Mouse (Mus musculus) CH12.LX (cell line): ENCODE data around the gene Tbc1d16. TPM values are rescaled to one million over a fixed set of nuclear protein-coding genes. Genes with fewer than 3 reads are reported as not detected.
"Not testable (repeated sequence)": the region's sequence is repeated elsewhere in the genome, so short reads cannot be mapped to it uniquely, and the experiment has no call there.

ENCODE experiments used
- DNase-seq: peaks from one replicate; pipeline ENCODE4 v3.0.0-alpha.2; 2013; ENCODE audit errors: extremely low read depth
- H3K27ac ChIP-seq: 2 replicates; pipeline ENCODE4 v1.5.1; 2012; ENCODE audit warnings: low read depth, mild to moderate bottlenecking, control low read depth, moderate library complexity; ENCODE audit not compliant: insufficient read depth
- H3K27me3 ChIP-seq: replicated peaks from 2 replicates; pipeline ENCODE3; 2012; ENCODE audit warnings: inconsistent platforms
- H3K36me3 ChIP-seq, 2 experiments: replicated peaks in 1 of 2; 2 replicates each; pipeline versions ENCODE3 to v1.6.1; 2012; ENCODE audit warnings: inconsistent platforms in 1 of 2, low read length in 1 of 2, mild to moderate bottlenecking in 1 of 2, mixed read lengths in 1 of 2, moderate library complexity in 1 of 2; ENCODE audit not compliant: control insufficient read depth in 1 of 2, insufficient read depth in 1 of 2
- H3K4me1 ChIP-seq, 2 experiments: 2 replicates each; pipeline ENCODE4 v1.6.1; 2012; ENCODE audit warnings: inconsistent platforms in 1 of 2, moderate library complexity in 1 of 2; ENCODE audit not compliant: insufficient read depth in 2 of 2, control insufficient read depth in 1 of 2
- H3K4me2 ChIP-seq: 2 replicates; pipeline ENCODE4 v1.6.1; 2012; ENCODE audit warnings: low read depth, mild to moderate bottlenecking, control low read depth; ENCODE audit not compliant: poor library complexity, insufficient read depth, severe bottlenecking
- H3K4me3 ChIP-seq, 3 experiments: fragments of 150-350 bp in 1 of 3; sonication (generic) in 1 of 3; replicated peaks in 1 of 3; 2 replicates each; pipeline versions ENCODE3 to v1.5.1; 2011 to 2012; ENCODE audit warnings: low read depth in 2 of 3, low read length in 2 of 3, mild to moderate bottlenecking in 2 of 3, moderate library complexity in 2 of 3, control low read depth in 1 of 3, improper control_type of control experiment in 1 of 3, inconsistent platforms in 1 of 3, mixed read lengths in 1 of 3; ENCODE audit not compliant: poor library complexity in 1 of 3
- H3K79me2 ChIP-seq: replicated peaks from 2 replicates; pipeline ENCODE4 v1.6.1; 2012; ENCODE audit warnings: mild to moderate bottlenecking, moderate library complexity; ENCODE audit not compliant: control insufficient read depth, poor library complexity, insufficient read depth, severe bottlenecking; ENCODE audit errors: extremely low read depth
- H3K9ac ChIP-seq: 2 replicates; pipeline ENCODE4 v1.6.1; 2012; ENCODE audit warnings: low read depth, mild to moderate bottlenecking, control low read depth, moderate library complexity; ENCODE audit not compliant: insufficient read depth
- H3K9me3 ChIP-seq: replicated peaks from 2 replicates; pipeline ENCODE3; 2012; ENCODE audit warnings: low read length, inconsistent platforms, mixed read lengths
- CHD1 ChIP-seq: IDR thresholded peaks from 2 replicates; pipeline ENCODE4 v1.6.1; 2012; ENCODE audit warnings: low read depth, low read length, improper control_type of control experiment, inconsistent platforms
- CTCF ChIP-seq, 2 experiments: IDR thresholded peaks in 1 of 2; conservative IDR thresholded peaks in 1 of 2; 2 replicates each; pipeline ENCODE4 v1.5.1; 2011 to 2012; ENCODE audit warnings: low read depth in 2 of 2, low read length in 2 of 2, improper control_type of control experiment in 1 of 2, inconsistent platforms in 1 of 2, mild to moderate bottlenecking in 1 of 2, moderate library complexity in 1 of 2
- EP300 ChIP-seq: IDR thresholded peaks from 2 replicates; pipeline ENCODE4 v1.6.1; 2011; ENCODE audit warnings: low read length, improper control_type of control experiment
- GABPA ChIP-seq: IDR thresholded peaks from 2 replicates; pipeline ENCODE4 v1.6.1; 2012; ENCODE audit warnings: low read depth, low read length, improper control_type of control experiment, inconsistent platforms; ENCODE audit not compliant: insufficient replicate concordance
- IRF4 ChIP-seq: IDR thresholded peaks from 2 replicates; pipeline ENCODE4 v1.6.1; 2014; ENCODE audit warnings: low read depth, mild to moderate bottlenecking, inconsistent platforms, low read length, improper control_type of control experiment
- JUN ChIP-seq: IDR thresholded peaks from 2 replicates; pipeline ENCODE4 v1.6.1; 2011; ENCODE audit warnings: low read depth, mild to moderate bottlenecking, low read length, improper control_type of control experiment, moderate library complexity; ENCODE audit not compliant: insufficient read depth
- MEF2A ChIP-seq: IDR thresholded peaks from 2 replicates; pipeline ENCODE4 v1.6.1; 2014; ENCODE audit warnings: low read depth, mild to moderate bottlenecking, inconsistent platforms, low read length, improper control_type of control experiment, borderline replicate concordance
- NELFE ChIP-seq: IDR thresholded peaks from 2 replicates; pipeline ENCODE4 v1.6.1; 2011; ENCODE audit warnings: low read depth, low read length, improper control_type of control experiment
- NRF1 ChIP-seq: IDR thresholded peaks from 2 replicates; pipeline ENCODE4 v1.6.1; 2014; ENCODE audit warnings: low read depth, mild to moderate bottlenecking, inconsistent platforms, low read length, improper control_type of control experiment, moderate library complexity
- RAD21 ChIP-seq: IDR thresholded peaks from 2 replicates; pipeline ENCODE4 v1.6.1; 2011; ENCODE audit warnings: low read depth, mild to moderate bottlenecking, low read length, improper control_type of control experiment, moderate library complexity
- SMC3 ChIP-seq: IDR thresholded peaks from 2 replicates; pipeline ENCODE4 v1.6.1; 2011; ENCODE audit warnings: low read depth, low read length, improper control_type of control experiment
- TCF12 ChIP-seq: IDR thresholded peaks from 2 replicates; pipeline ENCODE4 v1.6.1; 2014; ENCODE audit warnings: low read depth, mild to moderate bottlenecking, inconsistent platforms, low read length, improper control_type of control experiment
- USF2 ChIP-seq: conservative IDR thresholded peaks from 2 replicates; pipeline ENCODE4 v1.6.1; 2011; ENCODE audit warnings: low read depth, low read length, improper control_type of control experiment
- ZKSCAN1 ChIP-seq: IDR thresholded peaks from 2 replicates; pipeline ENCODE4 v1.6.1; 2012; ENCODE audit warnings: low read depth, inconsistent platforms, low read length, improper control_type of control experiment, borderline replicate concordance
- ZMIZ1 ChIP-seq: IDR thresholded peaks from 2 replicates; pipeline ENCODE4 v1.6.1; 2012; ENCODE audit warnings: low read depth, mild to moderate bottlenecking, inconsistent platforms, low read length, improper control_type of control experiment
- ZNF384 ChIP-seq: IDR thresholded peaks from 2 replicates; pipeline ENCODE4 v1.6.1; 2012; ENCODE audit warnings: low read depth, low read length, improper control_type of control experiment, inconsistent platforms
- dilution Hi-C: fragments of 300-500 bp; cut with MboI; formaldehyde crosslinking; loops from 2 replicates; pipeline ENCODE4 v1.14.3; 2020; ENCODE audit warnings: low sequenced_read_pairs; ENCODE audit not compliant: extremely low pct_unique_long_range_greater_than_20kb, extremely low pct_ligation_motif_present
- in situ Hi-C: fragments of 300-500 bp; cut with MboI; formaldehyde crosslinking; loops from 3 replicates; pipeline ENCODE4 v1.14.3; 2019; ENCODE audit warnings: low sequenced_read_pairs, low pct_ligation_motif_present, low pct_unique_long_range_greater_than_20kb, mixed read lengths
- polyA plus RNA-seq: library from polyadenylated mRNA; unstranded; fragments of >175 nt; gene quantifications from 2 replicates; pipeline ENCODE4 v1.2.1, GENCODE M21; 2012; ENCODE audit warnings: low read depth; ENCODE audit not compliant: insufficient read length
- total RNA-seq, 2 experiments: library from RNA; depleted of rRNA; stranded (reverse); fragments of 300-350 nt in 1 of 2; fragments of >200 nt in 1 of 2; gene quantifications; 2 replicates each; pipeline ENCODE4 v1.2.3; 2012 to 2014

The Tbc1d16 gene
- total and polyA plus RNA-seq, 3 experiments = 0.79 to 15.9 (median 2.7) TPM

DNA sequence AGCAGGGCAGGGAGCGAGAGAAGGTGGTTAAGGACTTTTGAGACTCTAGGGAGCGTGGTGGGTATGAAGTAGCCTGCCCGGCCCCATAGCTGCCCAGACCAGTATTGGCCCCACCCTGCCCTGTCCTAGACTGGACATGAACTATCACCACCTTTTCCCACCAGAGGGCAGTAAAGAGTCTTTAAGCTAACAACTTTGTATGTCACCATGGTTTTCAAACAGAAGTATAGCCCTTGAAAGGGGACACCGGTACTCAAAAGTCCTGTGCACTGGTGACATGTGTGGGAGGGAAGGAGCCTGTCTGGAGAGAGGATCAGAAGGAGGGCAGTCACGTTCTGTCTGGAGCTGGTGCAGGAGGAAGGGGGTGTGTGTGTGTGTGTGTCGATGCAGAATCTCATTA, 20.7 kb upstream of the Tbc1d16 start:
- H3K79me2 ChIP-seq = no peaks in the 10 kb centered on the region
- H3K4me3 ChIP-seq = no peak overlapping the region
- in situ Hi-C loops = loop anchor here (5.0 kb wide), 1 partner anchor 52 kb away; no protein-coding TSS in a partner anchor
- dilution Hi-C loops = no loop called here
- H3K9me3 ChIP-seq = peaks cover 4% of the 10 kb centered on the region
- no peak overlapping the region for H3K27ac ChIP-seq
- no peaks in the 10 kb centered on the region for H3K36me3 ChIP-seq
- H3K9ac ChIP-seq = no peak overlapping the region
- H3K4me2 ChIP-seq = no peak overlapping the region
- peaks cover 67% of the 10 kb centered on the region for H3K27me3 ChIP-seq
- peak; percentile 73 for DNase-seq
- peaks cover 3 to 4% of the 10 kb centered on the region in 2 experiments; a peak in 3 of 4 replicates for H3K4me1 ChIP-seq
- TF ChIP-seq IRF4 (no peak), ZKSCAN1 (no peak), EP300 (no peak), CHD1 (no peak), JUN (no peak), SMC3 (peak; percentile 63), NRF1 (no peak), GABPA (no peak), ZMIZ1 (no peak), RAD21 (peak; percentile 39), NELFE (no peak), MEF2A (no peak), TCF12 (no peak), USF2 (no peak), CTCF (conservative IDR thresholded peaks at IDR 0.05 in 1 of 2, IDR thresholded peaks at IDR 0.05 in 1 of 2; ENCODE audit: low read depth in 2 of 2, low read length in 2 of 2) (peak; percentile 53 to 80; a peak in 3 of 4 replicates)

DNA sequence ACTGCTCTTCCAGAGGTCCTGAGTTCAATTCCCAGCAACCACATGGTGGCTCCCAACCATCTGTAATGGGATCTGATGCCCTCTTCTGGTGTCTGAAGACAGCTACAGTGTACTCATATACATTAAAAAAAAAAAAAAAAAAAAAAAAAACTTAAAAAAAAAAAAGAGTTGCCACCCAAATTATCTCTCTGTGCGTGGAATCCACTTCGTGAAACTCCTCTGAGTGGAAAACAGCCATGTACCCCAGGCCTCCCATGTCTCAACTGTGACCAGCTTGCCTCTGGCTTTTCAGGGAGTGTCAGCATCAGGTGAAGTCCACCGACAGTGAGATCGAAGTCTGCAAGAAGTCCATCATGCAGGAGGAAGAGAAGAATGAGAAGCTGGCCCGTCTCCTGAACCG, 17.2 kb upstream of the Tbc1d16 start:
- dilution Hi-C loops = not testable (repeated sequence)
- in situ Hi-C loops = loop anchor here (5.0 kb wide), 1 partner anchor 48 kb away; no protein-coding TSS in a partner anchor
- peaks cover 66% of the 10 kb centered on the region for H3K27me3 ChIP-seq

More for the DNA sequence above, 17.2 kb upstream of the Tbc1d16 start:
- TF ChIP-seq ZNF384 = peak; percentile 53; the same call in 1 of the 2 replicates
- TF ChIP-seq, all 38 proteins: peak for 1; not testable (repeated sequence) for 37
- not testable (repeated sequence) for H3K36me3 ChIP-seq, H3K4me1 ChIP-seq, H3K4me2 ChIP-seq, H3K9me3 ChIP-seq, H3K4me3 ChIP-seq, DNase-seq, H3K27ac ChIP-seq, H3K9ac ChIP-seq, H3K79me2 ChIP-seq
